Mouse (Mus musculus): ENCODE measurements at regions not wholly inside any gene's neighbourhood (a gene's known extent, or its start where the extent isn't known, plus 50 kb on each side); places are given as distances from the start of the nearest gene placed in this dataset.

GRCm38 (mm10) chr19:21012391-21012790 is 58.4 kb upstream of the Tmc1 start:
- no peak for TF ChIP-seq EP300 (IDR thresholded peaks at IDR 0.05; ENCODE audit: insufficient read depth, low read depth, low read length)
- no peak for TF ChIP-seq CTCF (IDR thresholded peaks at IDR 0.05; ENCODE audit: low read depth, low read length)

All from ES-Bruce4 (cell line).